21 mouse cellular contexts compared by ENCODE assay signal in genomic region chr7:141957524-141958051, GRCm38 (mm10). TPM values are rescaled to one million over a fixed set of nuclear protein-coding genes. Genes with fewer than 3 reads are reported as not detected.
DNase-seq lines count a peak whose midpoint lies in the region; ATAC-seq and TF ChIP-seq lines count a peak whose summit lies in the region.
"Had no signal": no experiment of that assay in that cellular context is flagged by ENCODE, and none has a peak within 500 bp of the region (broad histone marks: within the 10 kb centered on the region; RNA-seq: fewer than 3 reads in every experiment).

No protein-coding gene starts in this region.

- DNase-seq in cerebellum, adult 9-10 months = peak; percentile 38
- DNase-seq in cerebellum, adult 8-10 months = no peak
- no peak for DNase-seq in hindbrain, embryonic 11.5 days (ENCODE audit: low spot score)
- no peak for DNase-seq in midbrain, embryonic 10.5 days (ENCODE audit: low spot score)
- DNase-seq in forebrain, postnatal 0 days = no peak
- no peak for DNase-seq in thymus, adult 2 months
- DNase-seq: adrenal gland, adult 2 months; gastrocnemius, postnatal 14 days; heart, adult 18-20 months; kidney, adult 2 months; kidney, postnatal 10 days; left cerebral cortex, postnatal 4 days; liver; right cerebral cortex, postnatal 25 days; thymus, postnatal 14 days had no signal

- no peak for TF ChIP-seq POLR2A in thymus, adult 2 months (IDR thresholded peaks at IDR 0.05; ENCODE audit: control insufficient read depth, extremely low read depth, insufficient read depth, low read length, poor library complexity)

- no peaks in the 10 kb centered on the region for H3K27me3 ChIP-seq in hindbrain, embryonic 13.5 days
- H3K27me3 ChIP-seq in hindbrain, embryonic 11.5 days (ENCODE audit: control insufficient read depth, insufficient read depth, low read length) = no peaks in the 10 kb centered on the region
- H3K27me3 ChIP-seq in midbrain, embryonic 15.5 days (replicated peaks) = no peaks in the 10 kb centered on the region
- H3K27me3 ChIP-seq in midbrain, embryonic 10.5 days (ENCODE audit: low read depth, poor library complexity, severe bottlenecking) = no peaks in the 10 kb centered on the region
- no peaks in the 10 kb centered on the region for H3K27me3 ChIP-seq in forebrain, postnatal 0 days (ENCODE audit: insufficient read depth, low read length)
- H3K27me3 ChIP-seq in thymus, adult 2 months (ENCODE audit: control insufficient read depth, insufficient read depth, low read length) = no peaks in the 10 kb centered on the region

- no peak overlapping the region for H3K4me2 ChIP-seq in hindbrain, embryonic 13.5 days
- no peak overlapping the region for H3K4me2 ChIP-seq in hindbrain, embryonic 11.5 days (replicated peaks; ENCODE audit: low read depth, low read length)
- no peak overlapping the region for H3K4me2 ChIP-seq in midbrain, embryonic 15.5 days
- no peak overlapping the region for H3K4me2 ChIP-seq in forebrain, postnatal 0 days (ENCODE audit: low read depth)
- H3K4me2 ChIP-seq: embryonic facial prominence, embryonic 12.5 days; heart, embryonic 13.5 days had no signal

- H3K36me3 ChIP-seq in hindbrain, embryonic 13.5 days = peaks cover 7% of the 10 kb centered on the region; the same call in 1 of the 2 replicates
- H3K36me3 ChIP-seq in hindbrain, embryonic 11.5 days (ENCODE audit: control insufficient read depth, insufficient read depth, low read length) = no peaks in the 10 kb centered on the region
- H3K36me3 ChIP-seq in midbrain, embryonic 15.5 days (replicated peaks) = no peaks in the 10 kb centered on the region
- H3K36me3 ChIP-seq in midbrain, embryonic 10.5 days = peaks cover 29% of the 10 kb centered on the region
- no peaks in the 10 kb centered on the region for H3K36me3 ChIP-seq in forebrain, postnatal 0 days (ENCODE audit: insufficient read depth)
- H3K36me3 ChIP-seq in thymus, adult 2 months (ENCODE audit: control insufficient read depth, insufficient read depth, low read length) = no peaks in the 10 kb centered on the region
- H3K36me3 ChIP-seq: embryonic facial prominence, embryonic 12.5 days; heart, embryonic 13.5 days had no signal

- 77% methylated on average over 4 of the region's 4 CpGs for WGBS in hindbrain, embryonic 13.5 days
- 83% methylated on average over 4 of the region's 4 CpGs for WGBS in hindbrain, embryonic 11.5 days
- WGBS in midbrain, embryonic 15.5 days = 71% methylated on average over 4 of the region's 4 CpGs
- 96% methylated on average over 4 of the region's 4 CpGs for WGBS in midbrain, embryonic 10.5 days
- WGBS in forebrain, postnatal 0 days = 68% methylated on average over 4 of the region's 4 CpGs
- WGBS in thymus, adult 2 months = 89% methylated on average over 4 of the region's 4 CpGs

- no peaks in the 10 kb centered on the region for H3K9me3 ChIP-seq in hindbrain, embryonic 13.5 days
- no peaks in the 10 kb centered on the region for H3K9me3 ChIP-seq in hindbrain, embryonic 11.5 days (ENCODE audit: control insufficient read depth, low read length)
- no peaks in the 10 kb centered on the region for H3K9me3 ChIP-seq in midbrain, embryonic 15.5 days
- no peaks in the 10 kb centered on the region for H3K9me3 ChIP-seq in midbrain, embryonic 10.5 days (replicated peaks)
- H3K9me3 ChIP-seq in forebrain, postnatal 0 days (ENCODE audit: low read length) = no peaks in the 10 kb centered on the region
- H3K9me3 ChIP-seq: embryonic facial prominence, embryonic 12.5 days; heart, embryonic 13.5 days had no signal

- H3K9ac ChIP-seq in hindbrain, embryonic 13.5 days = peak overlapping the region; percentile 35; the same call in 1 of the 2 replicates
- H3K9ac ChIP-seq in hindbrain, embryonic 11.5 days (ENCODE audit: low read depth, low read length) = no peak overlapping the region
- H3K9ac ChIP-seq in midbrain, embryonic 15.5 days = no peak overlapping the region
- no peak overlapping the region for H3K9ac ChIP-seq in forebrain, postnatal 0 days
- H3K9ac ChIP-seq: embryonic facial prominence, embryonic 12.5 days; heart, embryonic 13.5 days had no signal

- H3K27ac ChIP-seq in hindbrain, embryonic 13.5 days = 0 out of 2 replicates have a peak overlapping the region, but pooled peaks have one; percentile 18
- H3K27ac ChIP-seq in hindbrain, embryonic 11.5 days (ENCODE audit: low read depth, low read length) = no peak overlapping the region
- peak overlapping the region; percentile 17 for H3K27ac ChIP-seq in midbrain, embryonic 15.5 days
- no peak overlapping the region for H3K27ac ChIP-seq in midbrain, embryonic 10.5 days (replicated peaks)
- no peak overlapping the region for H3K27ac ChIP-seq in forebrain, postnatal 0 days (ENCODE audit: low read depth, low read length)
- no peak overlapping the region for H3K27ac ChIP-seq in thymus, adult 2 months (ENCODE audit: control insufficient read depth, insufficient read depth, low read length)
- H3K27ac ChIP-seq: embryonic facial prominence, embryonic 12.5 days; heart, embryonic 13.5 days had no signal

- no peak overlapping the region for H3K4me3 ChIP-seq in hindbrain, embryonic 13.5 days
- H3K4me3 ChIP-seq in hindbrain, embryonic 11.5 days (ENCODE audit: low read depth, low read length) = no peak overlapping the region
- H3K4me3 ChIP-seq in midbrain, embryonic 15.5 days = no peak overlapping the region
- H3K4me3 ChIP-seq in midbrain, embryonic 10.5 days = no peak overlapping the region
- H3K4me3 ChIP-seq in forebrain, postnatal 0 days (ENCODE audit: low read depth, low read length) = no peak overlapping the region
- H3K4me3 ChIP-seq in thymus, adult 2 months (ENCODE audit: control insufficient read depth, insufficient read depth, low read length) = no peak overlapping the region
- H3K4me3 ChIP-seq: embryonic facial prominence, embryonic 12.5 days; erythroblast, embryonic 14.5 days; heart, embryonic 13.5 days had no signal

- H3K4me1 ChIP-seq in hindbrain, embryonic 13.5 days (replicated peaks) = peaks cover 99% of the 10 kb centered on the region
- H3K4me1 ChIP-seq in hindbrain, embryonic 11.5 days (replicated peaks; ENCODE audit: control insufficient read depth, insufficient read depth, low read length) = peaks cover 19% of the 10 kb centered on the region
- H3K4me1 ChIP-seq in midbrain, embryonic 15.5 days = peaks cover 99% of the 10 kb centered on the region
- H3K4me1 ChIP-seq in midbrain, embryonic 10.5 days = peaks cover 77% of the 10 kb centered on the region
- H3K4me1 ChIP-seq in forebrain, postnatal 0 days (ENCODE audit: insufficient read depth) = peaks cover 11% of the 10 kb centered on the region; the same call in 1 of the 2 replicates
- no peaks in the 10 kb centered on the region for H3K4me1 ChIP-seq in thymus, adult 2 months (replicated peaks; ENCODE audit: control insufficient read depth, insufficient read depth, low read length)
- H3K4me1 ChIP-seq: embryonic facial prominence, embryonic 12.5 days; heart, embryonic 13.5 days had no signal

- peak; percentile 5; the same call in 1 of the 2 replicates for ATAC-seq in hindbrain, embryonic 13.5 days (ENCODE audit: low FRiP score)
- ATAC-seq in hindbrain, embryonic 11.5 days (ENCODE audit: low FRiP score) = no peak
- ATAC-seq in midbrain, embryonic 15.5 days (replicated peaks) = no peak
- ATAC-seq in forebrain, postnatal 0 days = 0 out of 2 replicates have a peak, but pooled peaks have one; percentile 7
- ATAC-seq: lung, postnatal 0 days had no signal

- no peak for TF ChIP-seq CTCF in forebrain, postnatal 0 days (IDR thresholded peaks at IDR 0.05; ENCODE audit: low read depth)
- TF ChIP-seq CTCF in thymus, adult 2 months (IDR thresholded peaks at IDR 0.05; ENCODE audit: borderline replicate concordance, control insufficient read depth, extremely low read depth, insufficient read depth, low read length, poor library complexity) = no peak

RNA-seq across cellular contexts. Expression of gene Brsk2, which starts 8.0 kb away (rescaled TPM):
- 22.5 and 24.5 TPM in 2 replicates for polyA plus RNA-seq in hindbrain, embryonic 13.5 days (2015; fragmentation: Nextera tagmentation; extraction: Ambion mirVana)
- polyA plus RNA-seq in hindbrain, embryonic 11.5 days (2014; fragmentation: Nextera tagmentation; extraction: Ambion mirVana) = 13.7 and 15.6 TPM in 2 replicates
- polyA plus RNA-seq in midbrain, embryonic 15.5 days (2015; fragmentation: Nextera tagmentation; extraction: Ambion mirVana) = 24.7 and 25.9 TPM in 2 replicates
- polyA plus RNA-seq in midbrain, embryonic 10.5 days (2016; fragmentation: Nextera tagmentation; extraction: Ambion mirVana) = 7.8 and 11.4 TPM in 2 replicates
- total RNA-seq in forebrain, postnatal 0 days (2014; rRNA removed) = 107 and 132 TPM in 2 replicates
- polyA plus RNA-seq in forebrain, postnatal 0 days (2015; fragmentation: Nextera tagmentation; extraction: Ambion mirVana) = 15.8 and 18.3 TPM in 2 replicates
- polyA plus RNA-seq in thymus, adult 2 months (2012; rRNA removed) = 0.27 and 0.40 TPM in 2 replicates

RNA-seq across cellular contexts. Expression of gene Tollip, which starts 39.3 kb away (rescaled TPM):
- polyA plus RNA-seq in hindbrain, embryonic 13.5 days (2015; fragmentation: Nextera tagmentation; extraction: Ambion mirVana) = 70.1 and 72.9 TPM in 2 replicates
- polyA plus RNA-seq in hindbrain, embryonic 11.5 days (2014; fragmentation: Nextera tagmentation; extraction: Ambion mirVana) = 53.5 and 65.8 TPM in 2 replicates
- polyA plus RNA-seq in midbrain, embryonic 15.5 days (2015; fragmentation: Nextera tagmentation; extraction: Ambion mirVana) = 82.6 TPM in 2 replicates
- 52.9 and 66.6 TPM in 2 replicates for polyA plus RNA-seq in midbrain, embryonic 10.5 days (2016; fragmentation: Nextera tagmentation; extraction: Ambion mirVana)
- total RNA-seq in forebrain, postnatal 0 days (2014; rRNA removed) = 73.4 and 89.8 TPM in 2 replicates
- 64.5 and 78.3 TPM in 2 replicates for polyA plus RNA-seq in forebrain, postnatal 0 days (2015; fragmentation: Nextera tagmentation; extraction: Ambion mirVana)
- 131 and 134 TPM in 2 replicates for polyA plus RNA-seq in thymus, adult 2 months (2012; rRNA removed)

Comparison
In these comparisons a context has a peak if more than half of its experiments do, and no peak if none do; other contexts are left out.
1. ATAC-seq: peak in hindbrain, embryonic 13.5 days (single experiment) and forebrain, postnatal 0 days (single experiment); none in hindbrain, embryonic 11.5 days (single experiment) and midbrain, embryonic 15.5 days (single experiment).
2. H3K27ac ChIP-seq: peak in hindbrain, embryonic 13.5 days (single experiment) and midbrain, embryonic 15.5 days (single experiment); none in hindbrain, embryonic 11.5 days (single experiment), midbrain, embryonic 10.5 days (single experiment), forebrain, postnatal 0 days (single experiment) and thymus, adult 2 months (single experiment).